Mouse (Mus musculus) MEL (cell line): ENCODE data around the gene Afdn. TPM values are rescaled to one million over a fixed set of nuclear protein-coding genes. Genes with fewer than 3 reads are reported as not detected.

Experiments
- DNase-seq: peaks from one replicate; pipeline ENCODE4 v3.0.0; 2011; ENCODE audit warnings: low read depth, low spot score
- H3K27ac ChIP-seq: 2 replicates; pipeline ENCODE4 v1.5.1; 2012; ENCODE audit warnings: low read depth, mild to moderate bottlenecking, control low read depth, low read length, moderate library complexity; ENCODE audit not compliant: control insufficient read depth
- H3K27me3 ChIP-seq, 2 experiments: fragments of 150-350 bp in 1 of 2; sonication (generic) in 1 of 2; 2 replicates each; pipeline ENCODE4 v1.6.1; 2012; ENCODE audit warnings: low read length in 2 of 2, mild to moderate bottlenecking in 2 of 2, improper control_type of control experiment in 1 of 2, moderate library complexity in 1 of 2; ENCODE audit not compliant: insufficient read depth in 2 of 2, control insufficient read depth in 1 of 2
- H3K36me3 ChIP-seq, 2 experiments: 2 replicates each; pipeline ENCODE4 v1.6.1; 2012 to 2014; ENCODE audit warnings: low read length in 2 of 2, improper control_type of control experiment in 1 of 2, inconsistent platforms in 1 of 2, mild to moderate bottlenecking in 1 of 2; ENCODE audit not compliant: insufficient read depth in 2 of 2, control insufficient read depth in 1 of 2
- H3K4me1 ChIP-seq, 2 experiments: fragments of 150-350 bp in 1 of 2; sonication (generic) in 1 of 2; 2 replicates each; pipeline ENCODE4 v1.6.1; 2012; ENCODE audit warnings: low read length in 2 of 2, improper control_type of control experiment in 1 of 2, mild to moderate bottlenecking in 1 of 2; ENCODE audit not compliant: insufficient read depth in 2 of 2, control insufficient read depth in 1 of 2
- H3K4me3 ChIP-seq, 2 experiments: fragments of 150-350 bp in 1 of 2; sonication (generic) in 1 of 2; 2 replicates each; pipeline ENCODE4 v1.5.1; 2012; ENCODE audit warnings: low read depth in 2 of 2, low read length in 2 of 2, mild to moderate bottlenecking in 2 of 2, moderate library complexity in 2 of 2, control low read depth in 1 of 2, improper control_type of control experiment in 1 of 2; ENCODE audit not compliant: control insufficient read depth in 1 of 2, insufficient read depth in 1 of 2
- H3K79me2 ChIP-seq: 2 replicates; pipeline ENCODE4 v1.6.1; 2012; ENCODE audit warnings: mild to moderate bottlenecking, low read length, moderate library complexity; ENCODE audit not compliant: control insufficient read depth, poor library complexity, insufficient read depth
- H3K9ac ChIP-seq: 2 replicates; pipeline ENCODE4 v1.6.1; 2012; ENCODE audit warnings: low read depth, mild to moderate bottlenecking, control low read depth, low read length, moderate library complexity; ENCODE audit not compliant: control insufficient read depth, poor library complexity, severe bottlenecking
- H3K9me3 ChIP-seq: fragments of 150-350 bp; sonication (generic); replicated peaks from 2 replicates; pipeline ENCODE4 v1.6.1; 2012; ENCODE audit warnings: mild to moderate bottlenecking, low read length, improper control_type of control experiment, moderate library complexity; ENCODE audit not compliant: insufficient read depth
- BHLHE40 ChIP-seq: IDR thresholded peaks from 2 replicates; pipeline ENCODE4 v1.6.1; 2012; ENCODE audit warnings: low read depth, mild to moderate bottlenecking, inconsistent platforms, low read length, improper control_type of control experiment, borderline replicate concordance
- CHD2 ChIP-seq: IDR thresholded peaks from 2 replicates; pipeline ENCODE4 v1.6.1; 2011; ENCODE audit warnings: low read length, improper control_type of control experiment
- CTCF ChIP-seq, 3 experiments: IDR thresholded peaks in 2 of 3; conservative IDR thresholded peaks in 1 of 3; 2 replicates each; pipeline ENCODE4 v1.5.1; 2011 to 2012; ENCODE audit warnings: low read length in 3 of 3, low read depth in 2 of 3, mild to moderate bottlenecking in 2 of 3, improper control_type of control experiment in 1 of 3, inconsistent platforms in 1 of 3, mixed read lengths in 1 of 3, moderate library complexity in 1 of 3; ENCODE audit not compliant: control insufficient read depth in 1 of 3, insufficient read depth in 1 of 3, poor library complexity in 1 of 3, severe bottlenecking in 1 of 3
- E2F4 ChIP-seq: IDR thresholded peaks from 2 replicates; pipeline ENCODE4 v1.6.1; 2011; ENCODE audit warnings: low read depth, low read length, improper control_type of control experiment, borderline replicate concordance
- EP300 ChIP-seq, 2 experiments: IDR thresholded peaks; 2 replicates each; pipeline ENCODE4 v1.6.1; 2011; ENCODE audit warnings: improper control_type of control experiment in 2 of 2, low read length in 2 of 2, low read depth in 1 of 2, mild to moderate bottlenecking in 1 of 2
- ETS1 ChIP-seq: IDR thresholded peaks from 2 replicates; pipeline ENCODE4 v1.6.1; 2012; ENCODE audit warnings: low read depth, mild to moderate bottlenecking, inconsistent platforms, low read length, improper control_type of control experiment, moderate library complexity
- MAX ChIP-seq: IDR thresholded peaks from 2 replicates; pipeline ENCODE4 v1.6.1; 2011; ENCODE audit warnings: low read length, improper control_type of control experiment
- MEF2A ChIP-seq: IDR thresholded peaks from 2 replicates; pipeline ENCODE4 v1.6.1; 2014; ENCODE audit warnings: low read depth, mild to moderate bottlenecking, inconsistent platforms, low read length, improper control_type of control experiment; ENCODE audit not compliant: poor library complexity, insufficient replicate concordance, severe bottlenecking; ENCODE audit errors: extremely low read depth
- MXI1 ChIP-seq: IDR thresholded peaks from 2 replicates; pipeline ENCODE4 v1.6.1; 2011; ENCODE audit warnings: mild to moderate bottlenecking, low read depth, low read length, improper control_type of control experiment
- MYC ChIP-seq: IDR thresholded peaks from 2 replicates; pipeline ENCODE4 v1.6.1; 2011; ENCODE audit warnings: low read depth, mild to moderate bottlenecking, low read length, improper control_type of control experiment, moderate library complexity
- NELFE ChIP-seq: IDR thresholded peaks from 2 replicates; pipeline ENCODE4 v1.6.1; 2011; ENCODE audit warnings: low read depth, low read length, improper control_type of control experiment
- POLR2A ChIP-seq, 2 experiments: IDR thresholded peaks; 2 replicates each; pipeline ENCODE4 v1.6.1; 2011 to 2012; ENCODE audit warnings: low read length in 2 of 2, mild to moderate bottlenecking in 2 of 2, control low read depth in 1 of 2, improper control_type of control experiment in 1 of 2, low read depth in 1 of 2, moderate library complexity in 1 of 2; ENCODE audit not compliant: control insufficient read depth in 1 of 2, insufficient read depth in 1 of 2, poor library complexity in 1 of 2
- POLR2AphosphoS2 ChIP-seq: IDR thresholded peaks from 2 replicates; pipeline ENCODE4 v1.6.1; 2011; ENCODE audit warnings: low read length, improper control_type of control experiment
- POLR2AphosphoS5 ChIP-seq: IDR thresholded peaks from 2 replicates; pipeline ENCODE4 v1.6.1; 2012; ENCODE audit warnings: low read depth, borderline replicate concordance, mild to moderate bottlenecking, inconsistent platforms, low read length, moderate library complexity, mixed read lengths
- RCOR1 ChIP-seq: IDR thresholded peaks from 2 replicates; pipeline ENCODE4 v1.6.1; 2012; ENCODE audit warnings: low read depth, mild to moderate bottlenecking, inconsistent platforms, low read length, improper control_type of control experiment
- SIN3A ChIP-seq: IDR thresholded peaks from 2 replicates; pipeline ENCODE4 v1.6.1; 2012; ENCODE audit warnings: low read length, improper control_type of control experiment, inconsistent platforms
- SMC3 ChIP-seq: IDR thresholded peaks from 2 replicates; pipeline ENCODE4 v1.6.1; 2011; ENCODE audit warnings: low read depth, low read length, improper control_type of control experiment
- TAL1 ChIP-seq: IDR thresholded peaks from 2 replicates; pipeline ENCODE4 v1.6.1; 2012; ENCODE audit warnings: mild to moderate bottlenecking, inconsistent platforms, low read length, moderate library complexity, mixed read lengths
- UBTF ChIP-seq: IDR thresholded peaks from 2 replicates; pipeline ENCODE4 v1.6.1; 2012; ENCODE audit warnings: low read depth, mild to moderate bottlenecking, inconsistent platforms, low read length, improper control_type of control experiment, moderate library complexity, borderline replicate concordance; ENCODE audit not compliant: insufficient read depth
- USF1 ChIP-seq: IDR thresholded peaks from 2 replicates; pipeline ENCODE4 v1.6.1; 2014; ENCODE audit warnings: low read depth, mild to moderate bottlenecking, inconsistent platforms, low read length, improper control_type of control experiment, moderate library complexity
- USF2 ChIP-seq, 2 experiments: IDR thresholded peaks; 2 replicates each; pipeline ENCODE4 v1.6.1; 2011 to 2012; ENCODE audit warnings: improper control_type of control experiment in 2 of 2, low read length in 2 of 2, borderline replicate concordance in 1 of 2, inconsistent platforms in 1 of 2, low read depth in 1 of 2, mild to moderate bottlenecking in 1 of 2; ENCODE audit not compliant: insufficient read depth in 1 of 2
- ZC3H11A ChIP-seq: IDR thresholded peaks from 2 replicates; pipeline ENCODE4 v1.6.1; 2012; ENCODE audit warnings: low read depth, mild to moderate bottlenecking, inconsistent platforms, low read length, improper control_type of control experiment
- polyA plus RNA-seq, 2 experiments: library from polyadenylated mRNA; stranded (reverse) in 1 of 2; unstranded in 1 of 2; fragments of >175 nt in 1 of 2; fragments of >200 nt in 1 of 2; gene quantifications; 2 replicates each; pipeline versions ENCODE4 v1.2.1 to v1.2.4; 2012; ENCODE audit warnings: low replicate concordance in 2 of 2, low read depth in 1 of 2; ENCODE audit not compliant: insufficient read length in 2 of 2, insufficient read depth in 1 of 2, missing spikeins in 1 of 2
- total RNA-seq: library from RNA; depleted of rRNA; stranded (reverse); fragments of 300-350 nt; gene quantifications from 2 replicates; pipeline ENCODE4 v1.2.3, GENCODE M21; 2012

The Afdn gene
- total and polyA plus RNA-seq, 3 experiments = 0.39 TPM; not detected in 1

DNA sequence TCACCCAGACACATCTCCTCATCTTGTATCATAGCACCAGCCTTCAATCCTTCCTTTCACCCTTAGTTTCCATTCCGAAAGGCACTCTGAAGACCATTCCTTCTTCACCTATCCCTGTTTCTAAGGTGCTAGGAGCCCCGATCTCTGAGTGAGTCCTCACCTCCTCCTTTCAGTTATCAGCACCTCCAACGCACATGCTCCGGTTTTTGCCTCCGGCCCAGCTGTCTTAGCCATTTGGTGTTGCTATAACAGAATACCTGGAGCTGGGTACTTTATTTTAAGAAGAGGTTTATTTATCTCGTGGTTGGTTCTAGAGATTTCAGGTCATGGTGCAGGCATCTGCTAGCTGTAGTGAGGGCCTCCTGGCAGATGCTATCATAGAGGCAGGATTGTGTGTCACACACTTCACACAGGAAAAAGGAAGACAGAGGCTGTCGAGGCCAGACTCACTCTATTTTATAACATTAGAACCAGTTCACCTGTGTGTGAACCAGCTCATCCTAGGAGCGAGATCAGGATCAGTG, 33.4 kb upstream of the Afdn start:
- Histone ChIP-seq H3K36me3 (no peaks in the 10 kb centered on the region), H3K4me1 (no peaks in the 10 kb centered on the region)
- TF ChIP-seq MXI1 (no peak), MYC (no peak), UBTF (no peak), SIN3A (no peak), NELFE (no peak), ZC3H11A (no peak), TAL1 (no peak), CHD2 (no peak), BHLHE40 (no peak), POLR2A (IDR thresholded peaks at IDR 0.05; ENCODE audit: control insufficient read depth in 1 of 2, insufficient read depth in 1 of 2, low read depth in 1 of 2, low read length in 2 of 2, poor library complexity in 1 of 2) (no peak), RCOR1 (no peak), MEF2A (no peak), POLR2AphosphoS5 (no peak), ETS1 (no peak), USF1 (no peak)
- TF ChIP-seq, all 39 proteins: peak for 0
- no peak overlapping the region for H3K27ac ChIP-seq
- H3K4me3 ChIP-seq = no peak overlapping the region
- no peak for DNase-seq
- H3K79me2 ChIP-seq = no peaks in the 10 kb centered on the region
- no peaks in the 10 kb centered on the region for H3K27me3 ChIP-seq
- no peaks in the 10 kb centered on the region for H3K9me3 ChIP-seq
- no peak overlapping the region for H3K9ac ChIP-seq

DNA sequence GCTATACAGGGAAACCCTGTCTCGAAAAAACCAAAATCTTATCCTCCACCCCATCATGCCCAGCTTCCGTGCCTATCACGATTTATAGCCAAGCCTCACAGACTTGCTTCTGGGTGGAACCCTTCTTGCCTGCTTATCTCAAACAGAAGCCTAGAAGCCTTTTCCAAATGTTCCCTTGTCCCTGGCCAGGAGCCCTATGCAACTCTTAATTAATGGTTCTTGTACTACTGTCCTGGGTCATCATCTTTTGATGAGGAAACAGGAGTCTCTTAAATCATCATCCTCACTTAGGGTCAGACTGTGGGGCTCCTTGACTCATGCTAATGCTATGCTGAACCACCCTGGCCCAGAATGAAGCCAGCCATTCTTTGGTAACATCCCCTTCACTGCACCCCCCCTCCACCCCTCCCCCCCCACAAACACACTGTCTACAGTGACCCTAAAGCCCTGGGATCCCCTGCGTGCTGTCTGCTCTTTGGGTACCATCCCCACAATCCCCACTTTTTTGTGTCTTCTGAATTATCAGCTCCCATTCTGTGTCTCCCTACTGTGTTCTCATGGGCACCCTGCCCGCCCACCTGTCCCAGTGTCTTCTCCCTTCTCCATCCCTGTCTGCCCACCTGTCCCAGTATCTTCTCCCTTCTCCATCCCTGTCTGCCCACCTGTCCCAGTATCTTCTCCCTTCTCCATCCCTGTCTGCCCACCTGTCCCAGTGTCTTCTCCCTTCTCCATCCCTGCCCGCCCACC, 29.2 kb upstream of the Afdn start:
- Histone ChIP-seq H3K27me3 (no peaks in the 10 kb centered on the region), H3K4me1 (no peaks in the 10 kb centered on the region), H3K79me2 (no peaks in the 10 kb centered on the region), H3K27ac (no peak overlapping the region), H3K9ac (no peak overlapping the region), H3K4me3 (no peak overlapping the region), H3K9me3 (no peaks in the 10 kb centered on the region), H3K36me3 (no peaks in the 10 kb centered on the region)
- no peak for DNase-seq
- no peak for TF ChIP-seq E2F4
- no peak for TF ChIP-seq MEF2A
- TF ChIP-seq MAX = no peak
- TF ChIP-seq SIN3A = no peak
- TF ChIP-seq POLR2AphosphoS2 = no peak
- TF ChIP-seq EP300 (IDR thresholded peaks at IDR 0.05; ENCODE audit: low read depth in 1 of 2, low read length in 2 of 2) = no peak
- TF ChIP-seq CTCF (IDR thresholded peaks at IDR 0.05 in 2 of 3, conservative IDR thresholded peaks at IDR 0.05 in 1 of 3; ENCODE audit: control insufficient read depth in 1 of 3, insufficient read depth in 1 of 3, low read depth in 2 of 3, low read length in 3 of 3, poor library complexity in 1 of 3, severe bottlenecking in 1 of 3) = no peak
- no peak for TF ChIP-seq SMC3
- no peak for TF ChIP-seq NELFE
- TF ChIP-seq POLR2A (IDR thresholded peaks at IDR 0.05; ENCODE audit: control insufficient read depth in 1 of 2, insufficient read depth in 1 of 2, low read depth in 1 of 2, low read length in 2 of 2, poor library complexity in 1 of 2) = no peak
- TF ChIP-seq UBTF = no peak
- no peak for TF ChIP-seq USF2 (IDR thresholded peaks at IDR 0.05; ENCODE audit: borderline replicate concordance in 1 of 2, insufficient read depth in 1 of 2, low read depth in 1 of 2, low read length in 2 of 2)
